Mouse (Mus musculus) testis, adult 2 months (tissue): Measurements from ENCODE around the gene Mael.

Experiments used
- CTCF ChIP-seq: fragments of 200-500 bp; IDR thresholded peaks from 2 replicates; pipeline ENCODE4 v1.5.1; 2012; ENCODE audit warnings: low read depth, mild to moderate bottlenecking, inconsistent platforms, low read length, moderate library complexity; ENCODE audit not compliant: control insufficient read depth, insufficient read depth, insufficient replicate concordance
- POLR2A ChIP-seq: fragments of 200-500 bp; IDR thresholded peaks from 2 replicates; pipeline ENCODE4 v1.6.1; 2012; ENCODE audit warnings: low read depth, mild to moderate bottlenecking, inconsistent platforms, low read length, moderate library complexity; ENCODE audit not compliant: control insufficient read depth

DNA sequence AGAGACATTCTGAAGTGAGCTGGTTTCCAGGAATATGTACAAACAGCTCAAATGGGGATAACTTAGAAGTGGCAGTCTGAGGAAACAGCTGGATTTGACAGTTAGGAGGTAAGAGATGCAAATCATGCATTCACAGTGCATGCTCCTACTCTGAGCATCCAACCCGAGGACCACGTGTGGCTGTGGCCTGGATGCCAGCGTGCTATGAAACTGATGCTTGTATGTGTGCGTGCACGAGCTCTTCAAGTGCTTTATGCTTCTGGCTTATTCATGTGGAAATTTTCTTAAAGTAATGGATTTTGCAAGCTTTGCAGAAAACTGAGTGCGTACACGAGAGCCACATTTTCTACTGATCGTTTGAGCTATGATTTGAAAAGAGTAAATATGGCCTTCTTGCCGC lies 47.7 kb upstream of the Mael start:
- TF ChIP-seq POLR2A, result no peak
- no peak for TF ChIP-seq CTCF
